Mouse (Mus musculus) midbrain, postnatal 0 days (tissue): ENCODE measurements around the gene Lats1. TPM values are rescaled to one million over a fixed set of nuclear protein-coding genes. Genes with fewer than 3 reads are reported as not detected.
A peak's percentile ranks its signal among the peaks of the same experiment; 100 is the strongest.
"Not testable (repeated sequence)": the region's sequence is repeated elsewhere in the genome, so short reads cannot be mapped to it uniquely, and the experiment has no call there.

ENCODE experiments used
- ATAC-seq: fragments of 200-750 bp; cut with Nextera tagmentation; 2 replicates; pipeline ENCODE4 v1.8.0; 2017; ENCODE audit warnings: moderate number of reproducible peaks, mild to moderate bottlenecking, moderate TSS enrichment, moderate library complexity; ENCODE audit not compliant: low FRiP score
- DNase-seq: peaks from one replicate; pipeline ENCODE4 v3.0.0-alpha.2; 2015; ENCODE audit warnings: low spot score
- H3K27ac ChIP-seq: fragments of 300-500 bp; sonication (generic); 2 replicates; pipeline ENCODE4 v1.5.1; 2014; ENCODE audit warnings: low read depth, mild to moderate bottlenecking, low read length, mixed read lengths
- H3K27me3 ChIP-seq: fragments of 300-500 bp; sonication (generic); 2 replicates; pipeline ENCODE4 v1.6.1; 2014; ENCODE audit warnings: low read length, control low read depth, mixed read lengths; ENCODE audit not compliant: insufficient read depth
- H3K36me3 ChIP-seq: fragments of 300-500 bp; sonication (generic); 2 replicates; pipeline ENCODE4 v1.6.1; 2014; ENCODE audit warnings: low read length, control low read depth, mixed read lengths; ENCODE audit not compliant: insufficient read depth
- H3K4me1 ChIP-seq: fragments of 300-500 bp; sonication (generic); 2 replicates; pipeline ENCODE4 v1.6.1; 2014; ENCODE audit warnings: mild to moderate bottlenecking, control low read depth, antibody characterized with exemption, low read length, mixed read lengths; ENCODE audit not compliant: insufficient read depth
- H3K4me2 ChIP-seq: fragments of 300-500 bp; sonication (generic); 2 replicates; pipeline ENCODE4 v1.6.1; 2014; ENCODE audit warnings: low read depth, mild to moderate bottlenecking, low read length, mixed read lengths; ENCODE audit not compliant: poor library complexity, severe bottlenecking
- H3K4me3 ChIP-seq: fragments of 300-500 bp; sonication (generic); 2 replicates; pipeline ENCODE4 v1.5.1; 2014; ENCODE audit warnings: low read depth, mild to moderate bottlenecking, low read length, moderate library complexity
- H3K9ac ChIP-seq: fragments of 300-500 bp; sonication (generic); replicated peaks from 2 replicates; pipeline ENCODE4 v1.6.1; 2014; ENCODE audit warnings: mild to moderate bottlenecking, low read length, moderate library complexity, mixed read lengths; ENCODE audit not compliant: poor library complexity, severe bottlenecking
- H3K9me3 ChIP-seq: fragments of 300-500 bp; sonication (generic); 2 replicates; pipeline ENCODE4 v1.6.1; 2016; ENCODE audit warnings: low read length, control low read depth
- CTCF ChIP-seq: IDR thresholded peaks from 2 replicates; pipeline ENCODE4 v1.5.1; 2016; ENCODE audit warnings: antibody characterized with exemption, mild to moderate bottlenecking
- WGBS: fragments of 180-500 bp; shearing (Covaris S2); extraction: QIAGEN DNeasy Blood & Tissue Kit; methylation state at CpG from one replicate; pipeline ENCODE4 v1.1.7; 2014; 5-methylcytosine and 5-hydroxymethylcytosine counted together
- polyA plus RNA-seq: library from polyadenylated mRNA; unstranded; fragments of >200 nt; fragmentation: Nextera tagmentation; extraction: Ambion mirVana; gene quantifications from 2 replicates; pipeline ENCODE4 v1.2.1, GENCODE M21; 2015
- total RNA-seq: library from RNA; depleted of rRNA; stranded (reverse); fragments of >200 nt; gene quantifications from 2 replicates; pipeline ENCODE4 v1.2.3, GENCODE M21; 2014; rRNA removed

Lats1 gene
- total and polyA plus RNA-seq, 2 experiments from 2014 or later = 7.7 to 45.4 TPM

DNA sequence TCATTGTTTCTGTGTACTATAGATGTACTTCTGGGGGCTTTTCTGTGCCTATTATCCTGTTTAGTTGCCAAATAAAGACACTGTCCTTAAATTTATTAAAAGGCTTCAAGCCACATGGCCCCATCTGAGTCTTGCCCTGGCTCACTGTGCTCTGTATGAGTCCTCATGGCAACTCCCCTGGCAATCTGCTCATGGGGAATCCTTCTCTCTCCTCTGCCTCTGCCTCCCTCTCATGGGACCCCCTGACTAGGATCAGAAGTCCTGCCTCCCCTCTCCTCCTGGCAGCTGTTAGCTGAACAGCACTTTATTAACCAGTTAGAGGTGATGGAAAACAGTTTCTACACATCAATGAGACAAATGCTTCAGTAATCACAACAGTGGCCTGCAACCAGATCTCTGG, 50.6 kb downstream of the Lats1 start:
- no peaks in the 10 kb centered on the region for H3K4me1 ChIP-seq
- no peak for TF ChIP-seq CTCF
- ATAC-seq (no peak), DNase-seq (no peak)
- H3K9me3 ChIP-seq = no peaks in the 10 kb centered on the region
- H3K36me3 ChIP-seq = no peaks in the 10 kb centered on the region
- no peak overlapping the region for H3K27ac ChIP-seq
- no peak overlapping the region for H3K9ac ChIP-seq
- no peak overlapping the region for H3K4me2 ChIP-seq
- H3K27me3 ChIP-seq = no peaks in the 10 kb centered on the region
- no peak overlapping the region for H3K4me3 ChIP-seq

GRCm38 (mm10) chr10:7737122-7737521, 56.1 kb downstream of the Lats1 start:
- TF ChIP-seq CTCF = no peak
- peak; percentile 30 for DNase-seq
- no peak for ATAC-seq

DNA sequence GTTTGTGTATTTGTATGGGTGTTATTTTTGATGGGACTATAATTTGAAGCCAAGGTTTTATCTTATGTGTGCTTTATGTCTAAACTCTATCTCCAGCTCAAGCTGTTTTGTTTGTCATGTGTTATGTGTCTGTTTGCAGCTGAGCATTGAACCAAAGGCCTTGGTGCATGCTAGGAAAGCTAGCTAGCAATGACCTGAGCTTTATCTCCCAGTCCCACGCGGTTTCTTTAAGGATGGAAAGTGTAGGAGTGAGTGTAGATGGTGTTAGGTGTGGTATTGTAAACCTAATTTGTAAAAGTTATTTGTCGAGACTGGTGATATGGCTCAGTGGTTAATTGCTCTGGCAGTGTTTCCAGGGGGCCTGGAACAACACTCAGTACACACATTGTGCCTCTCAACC, 56.9 kb downstream of the Lats1 start:
- no peak overlapping the region for H3K9ac ChIP-seq
- TF ChIP-seq CTCF = no peak
- H3K4me3 ChIP-seq = no peak overlapping the region
- no peaks in the 10 kb centered on the region for H3K27me3 ChIP-seq
- no peak overlapping the region for H3K27ac ChIP-seq
- no peaks in the 10 kb centered on the region for H3K4me1 ChIP-seq
- no peaks in the 10 kb centered on the region for H3K9me3 ChIP-seq
- H3K36me3 ChIP-seq = peaks cover 6% of the 10 kb centered on the region; the same call in 1 of the 2 replicates
- no peak for ATAC-seq
- DNase-seq = no peak
- H3K4me2 ChIP-seq = no peak overlapping the region
- 83% methylated on average over 3 of the region's 3 CpGs for WGBS

More at GRCm38 (mm10) chr10:7737122-7737521, 56.1 kb downstream of the Lats1 start:
- no peaks in the 10 kb centered on the region for H3K27me3 ChIP-seq
- H3K27ac ChIP-seq = no peak overlapping the region
- H3K4me3 ChIP-seq = no peak overlapping the region
- H3K36me3 ChIP-seq = 0 out of 2 replicates have a peak, but pooled peaks cover 3% of the 10 kb centered on the region
- no peaks in the 10 kb centered on the region for H3K9me3 ChIP-seq
- H3K4me2 ChIP-seq = no peak overlapping the region
- no peaks in the 10 kb centered on the region for H3K4me1 ChIP-seq
- no peak overlapping the region for H3K9ac ChIP-seq

DNA sequence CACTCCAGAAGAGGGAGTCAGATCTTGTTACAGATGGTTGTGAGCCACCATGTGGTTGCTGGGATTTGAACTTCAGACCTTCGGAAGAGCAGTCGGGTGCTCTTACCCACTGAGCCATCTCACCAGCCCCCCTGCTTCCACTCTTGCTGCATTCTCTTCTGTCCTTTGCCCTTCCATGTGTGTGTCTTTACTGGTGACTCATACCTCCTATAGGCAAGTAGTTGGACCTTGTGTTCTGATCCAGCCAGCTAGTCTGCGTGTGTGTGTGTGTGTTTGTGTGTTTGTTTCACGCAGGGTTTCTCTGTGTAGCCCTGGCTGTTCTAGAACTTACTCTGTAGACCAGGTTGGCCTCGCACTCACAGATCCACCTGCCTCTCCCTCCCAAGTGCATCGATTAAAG, 64.5 kb downstream of the Lats1 start:
- H3K9me3 ChIP-seq, H3K4me1 ChIP-seq, H3K4me3 ChIP-seq, ATAC-seq, H3K27me3 ChIP-seq, H3K27ac ChIP-seq, H3K9ac ChIP-seq, DNase-seq, H3K4me2 ChIP-seq: not testable (repeated sequence)
- peaks cover 32% of the 10 kb centered on the region for H3K36me3 ChIP-seq
- 97% methylated on average over 6 of the region's 6 CpGs for WGBS

DNA sequence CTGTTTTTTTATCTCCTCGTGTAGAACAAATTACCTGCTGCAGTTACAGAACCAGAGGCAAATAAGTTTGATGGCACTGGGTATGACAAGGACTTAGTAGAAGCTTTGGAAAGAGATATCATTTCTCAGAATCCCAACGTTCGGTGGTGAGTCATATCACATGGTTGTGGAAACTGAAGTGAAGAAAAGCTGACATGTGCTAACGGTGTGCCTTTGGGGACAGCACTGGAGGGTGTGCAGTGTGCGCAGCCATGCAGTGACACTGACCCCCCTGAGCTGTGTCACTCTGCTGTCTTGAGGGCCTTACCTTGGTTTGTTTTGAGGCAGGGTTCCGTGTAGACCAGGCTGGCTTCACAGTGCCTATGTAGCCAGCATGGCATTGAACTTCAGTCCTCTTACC, 67.7 kb downstream of the Lats1 start:
- H3K4me3 ChIP-seq = no peak overlapping the region
- no peak overlapping the region for H3K9ac ChIP-seq
- WGBS = 93% methylated on average over 6 of the region's 6 CpGs
- no peaks in the 10 kb centered on the region for H3K4me1 ChIP-seq
- no peak for DNase-seq
- peaks cover 25% of the 10 kb centered on the region for H3K36me3 ChIP-seq
- H3K27me3 ChIP-seq = no peaks in the 10 kb centered on the region
- no peaks in the 10 kb centered on the region for H3K9me3 ChIP-seq
- no peak overlapping the region for H3K4me2 ChIP-seq
- TF ChIP-seq CTCF = no peak
- no peak overlapping the region for H3K27ac ChIP-seq
- ATAC-seq = no peak

DNA sequence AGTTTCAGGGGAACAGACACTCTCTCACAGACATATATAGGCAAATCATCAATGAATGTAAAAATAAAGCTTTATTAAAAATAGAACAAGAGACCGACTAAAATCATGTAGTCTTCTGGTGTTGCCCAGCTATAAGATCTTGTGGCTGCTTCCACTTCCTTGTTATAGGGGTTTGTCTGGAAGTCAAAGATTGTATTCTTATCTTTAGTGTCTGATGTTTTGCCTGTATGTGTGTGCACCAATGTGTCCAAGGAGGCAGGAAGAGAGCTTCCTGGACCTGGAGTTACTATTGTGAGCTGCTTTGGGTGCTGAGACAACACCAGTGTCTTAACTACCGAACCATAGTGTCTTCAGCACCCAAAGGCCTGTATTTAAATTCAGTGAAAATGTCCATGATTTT, 76.5 kb downstream of the Lats1 start:
- Histone ChIP-seq H3K9ac (no peak overlapping the region), H3K4me1 (no peaks in the 10 kb centered on the region), H3K9me3 (no peaks in the 10 kb centered on the region), H3K27ac (no peak overlapping the region), H3K27me3 (no peaks in the 10 kb centered on the region), H3K4me2 (no peak overlapping the region), H3K36me3 (peaks cover 40% of the 10 kb centered on the region), H3K4me3 (no peak overlapping the region)
- DNase-seq (no peak), ATAC-seq (no peak)
- TF ChIP-seq CTCF = no peak
- 90% methylated on average over 2 of the region's 2 CpGs for WGBS

Other genes with a start within 250 kb of the Lats1 start
- gene Ulbp1, start 207.6 kb upstream of the Lats1 start, total RNA-seq = 0.49 and 0.85 TPM in 2 replicates
- 0.11 and 0.27 TPM in 2 replicates for gene Ulbp1, start 207.6 kb upstream of the Lats1 start, polyA plus RNA-seq
- 123 and 139 TPM in 2 replicates for gene Lrp11, start 91.4 kb upstream of the Lats1 start, total RNA-seq
- 48.2 and 51.7 TPM in 2 replicates for gene Lrp11, start 91.4 kb upstream of the Lats1 start, polyA plus RNA-seq
- 7.8 and 8.0 TPM in 2 replicates for gene Nup43, start 13.7 kb upstream of the Lats1 start, total RNA-seq
- gene Nup43, start 13.7 kb upstream of the Lats1 start, polyA plus RNA-seq = 17.5 and 17.8 TPM in 2 replicates
- 70.6 and 81.0 TPM in 2 replicates for gene Pcmt1, start 78 bp upstream of the Lats1 start, total RNA-seq
- 178 and 179 TPM in 2 replicates for gene Pcmt1, start 78 bp upstream of the Lats1 start, polyA plus RNA-seq
- 12.6 and 13.3 TPM in 2 replicates for gene Katna1, start 44.8 kb downstream of the Lats1 start, total RNA-seq
- gene Katna1, start 44.8 kb downstream of the Lats1 start, polyA plus RNA-seq = 15.5 and 17.2 TPM in 2 replicates
- gene Ginm1, start 111.6 kb downstream of the Lats1 start, total RNA-seq = 22.2 and 35.4 TPM in 2 replicates
- 65.4 and 67.9 TPM in 2 replicates for gene Ginm1, start 111.6 kb downstream of the Lats1 start, polyA plus RNA-seq
- 30.6 and 40.5 TPM in 2 replicates for gene Ppil4, start 111.7 kb downstream of the Lats1 start, total RNA-seq
- 46.0 and 50.6 TPM in 2 replicates for gene Ppil4, start 111.7 kb downstream of the Lats1 start, polyA plus RNA-seq
- 0.14 and 0.16 TPM in 2 replicates for gene Zc3h12d, start 151.3 kb downstream of the Lats1 start, total RNA-seq
- 0.20 and 0.34 TPM in 2 replicates for gene Zc3h12d, start 151.3 kb downstream of the Lats1 start, polyA plus RNA-seq